Mouse (Mus musculus) T-helper 1 cell (primary cell): ENCODE results near the gene 9130213A22Rik.

ENCODE experiments used
- in situ Hi-C: fragments of 300-600 bp; cut with MboI, MseI; formaldehyde crosslinking; loops from one replicate; pipeline ENCODE4 v1.15.1; 2025; ENCODE audit warnings: high pct_unique_total_duplicates

Gene 9130213A22Rik

GRCm38 (mm10) chr11:69109032-69109900, 13.1 kb downstream of the 9130213A22Rik start:
- in situ Hi-C loops = loop anchor here (25.0 kb wide), 1 partner anchor 1128 kb away; the partner anchor contains the start of genes 0610010K14Rik, Bcl6b, Gm21988 and Rnasek

- in situ Hi-C loops = loop anchor here (25.0 kb wide), 1 partner anchor 1129 kb away; the partner anchor contains the start of genes 0610010K14Rik, Bcl6b, Gm21988 and Rnasek
These were observed 14.2 kb downstream of the 9130213A22Rik start for GRCm38 (mm10) chr11:69108223-69108622.

GRCm38 (mm10) chr11:69107676-69108075, 14.7 kb downstream of the 9130213A22Rik start:
- in situ Hi-C loops = loop anchor here (25.0 kb wide), 1 partner anchor 1130 kb away; the partner anchor contains the start of genes 0610010K14Rik, Bcl6b, Gm21988 and Rnasek

GRCm38 (mm10) chr11:69106842-69107241, 15.5 kb downstream of the 9130213A22Rik start:
- in situ Hi-C loops = loop anchor here (25.0 kb wide), 1 partner anchor 1130 kb away; the partner anchor contains the start of genes 0610010K14Rik, Bcl6b, Gm21988 and Rnasek

DNA sequence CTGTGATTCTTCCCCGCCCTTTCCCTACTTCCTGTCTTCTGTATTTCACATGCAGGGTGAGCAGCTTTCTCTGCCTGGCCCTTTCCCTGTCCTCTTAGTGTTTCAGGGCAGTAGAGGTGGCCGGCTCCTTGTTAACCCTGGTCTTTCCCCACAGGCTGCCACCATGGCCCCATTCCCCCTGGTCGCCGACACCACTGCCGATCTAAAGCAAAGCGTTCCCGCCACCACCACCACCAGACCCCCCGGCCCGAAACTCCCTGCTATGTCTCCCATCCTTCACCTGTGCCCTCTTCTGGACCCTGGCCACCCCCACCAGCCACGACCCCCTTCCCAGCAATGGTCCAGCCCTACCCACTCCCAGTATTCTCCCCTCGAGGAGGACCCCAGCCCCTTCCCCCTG, 16.1 kb downstream of the 9130213A22Rik start:
- in situ Hi-C loops = loop anchor here (25.0 kb wide), 1 partner anchor 1131 kb away; the partner anchor contains the start of genes 0610010K14Rik, Bcl6b, Gm21988 and Rnasek

DNA sequence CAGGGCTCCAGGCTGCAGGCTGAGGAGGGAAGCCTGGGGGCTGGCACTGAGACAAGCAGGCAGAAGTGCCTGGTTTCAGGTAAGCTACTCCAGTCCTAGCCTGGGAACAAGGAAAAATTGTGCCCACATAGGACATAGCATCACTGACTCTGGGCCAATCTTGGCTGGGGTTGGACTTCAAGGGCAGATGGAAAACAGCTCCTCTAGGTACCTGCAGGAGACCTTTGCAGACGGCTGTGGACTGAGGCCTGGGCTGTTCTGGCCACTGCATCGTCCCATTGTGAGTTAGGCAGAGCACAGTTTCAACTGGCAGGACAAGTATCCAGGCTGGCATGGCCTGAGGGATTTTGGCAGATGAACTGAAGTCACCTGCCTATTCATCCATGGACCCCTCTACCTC, 16.6 kb downstream of the 9130213A22Rik start:
- in situ Hi-C loops = loop anchor here (25.0 kb wide), 1 partner anchor 1132 kb away; the partner anchor contains the start of genes 0610010K14Rik, Bcl6b, Gm21988 and Rnasek

DNA sequence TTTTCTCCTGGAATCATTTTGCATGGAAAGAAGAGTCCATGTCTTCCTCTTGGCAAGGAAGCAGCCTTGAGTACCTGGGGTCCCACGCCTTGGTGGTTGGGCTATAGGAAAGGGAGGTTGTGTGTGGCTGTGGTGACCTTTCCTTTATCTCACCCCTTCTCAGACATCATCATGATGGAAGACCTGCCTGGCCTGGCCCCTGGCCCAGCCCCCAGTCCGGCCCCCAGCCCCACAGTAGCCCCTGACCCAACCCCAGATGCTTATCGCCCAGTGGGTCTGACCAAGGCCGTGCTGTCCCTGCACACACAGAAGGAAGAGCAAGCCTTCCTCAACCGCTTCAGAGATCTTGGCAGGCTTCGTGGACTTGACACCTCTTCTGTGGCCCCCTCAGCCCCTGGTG, 17.2 kb downstream of the 9130213A22Rik start:
- in situ Hi-C loops = loop anchor here (25.0 kb wide), 1 partner anchor 1132 kb away; the partner anchor contains the start of genes 0610010K14Rik, Bcl6b, Gm21988 and Rnasek

- in situ Hi-C loops = loop anchor here (25.0 kb wide), 1 partner anchor 1133 kb away; the partner anchor contains the start of genes 0610010K14Rik, Bcl6b, Gm21988 and Rnasek
These were observed 17.9 kb downstream of the 9130213A22Rik start for GRCm38 (mm10) chr11:69104487-69104886.

GRCm38 (mm10) chr11:69103531-69104435, 18.6 kb downstream of the 9130213A22Rik start:
- in situ Hi-C loops = loop anchor here (25.0 kb wide), 1 partner anchor 1134 kb away; the partner anchor contains the start of genes 0610010K14Rik, Bcl6b, Gm21988 and Rnasek

DNA sequence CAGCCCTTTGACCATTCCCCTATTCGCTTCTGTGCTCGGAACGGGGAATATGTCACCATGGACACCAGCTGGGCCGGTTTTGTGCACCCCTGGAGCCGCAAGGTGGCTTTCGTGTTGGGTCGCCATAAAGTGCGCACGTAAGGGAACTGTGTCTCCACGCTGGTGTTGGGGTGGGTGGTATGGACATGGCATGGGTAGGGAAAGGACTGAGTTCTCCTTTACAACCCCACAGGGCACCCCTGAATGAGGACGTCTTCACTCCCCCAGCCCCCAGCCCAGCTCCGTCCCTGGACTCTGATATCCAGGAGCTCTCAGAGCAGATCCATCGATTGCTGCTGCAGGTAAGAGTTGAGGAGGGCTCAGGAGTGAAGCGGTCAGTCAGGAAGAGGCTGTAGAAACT, 19.3 kb downstream of the 9130213A22Rik start:
- in situ Hi-C loops = loop anchor here (25.0 kb wide), 1 partner anchor 1134 kb away; the partner anchor contains the start of genes 0610010K14Rik, Bcl6b, Gm21988 and Rnasek

- in situ Hi-C loops = loop anchor here (25.0 kb wide), 1 partner anchor 1135 kb away; the partner anchor contains the start of genes 0610010K14Rik, Bcl6b, Gm21988 and Rnasek
These were observed 20.0 kb downstream of the 9130213A22Rik start for GRCm38 (mm10) chr11:69102403-69102725.

DNA sequence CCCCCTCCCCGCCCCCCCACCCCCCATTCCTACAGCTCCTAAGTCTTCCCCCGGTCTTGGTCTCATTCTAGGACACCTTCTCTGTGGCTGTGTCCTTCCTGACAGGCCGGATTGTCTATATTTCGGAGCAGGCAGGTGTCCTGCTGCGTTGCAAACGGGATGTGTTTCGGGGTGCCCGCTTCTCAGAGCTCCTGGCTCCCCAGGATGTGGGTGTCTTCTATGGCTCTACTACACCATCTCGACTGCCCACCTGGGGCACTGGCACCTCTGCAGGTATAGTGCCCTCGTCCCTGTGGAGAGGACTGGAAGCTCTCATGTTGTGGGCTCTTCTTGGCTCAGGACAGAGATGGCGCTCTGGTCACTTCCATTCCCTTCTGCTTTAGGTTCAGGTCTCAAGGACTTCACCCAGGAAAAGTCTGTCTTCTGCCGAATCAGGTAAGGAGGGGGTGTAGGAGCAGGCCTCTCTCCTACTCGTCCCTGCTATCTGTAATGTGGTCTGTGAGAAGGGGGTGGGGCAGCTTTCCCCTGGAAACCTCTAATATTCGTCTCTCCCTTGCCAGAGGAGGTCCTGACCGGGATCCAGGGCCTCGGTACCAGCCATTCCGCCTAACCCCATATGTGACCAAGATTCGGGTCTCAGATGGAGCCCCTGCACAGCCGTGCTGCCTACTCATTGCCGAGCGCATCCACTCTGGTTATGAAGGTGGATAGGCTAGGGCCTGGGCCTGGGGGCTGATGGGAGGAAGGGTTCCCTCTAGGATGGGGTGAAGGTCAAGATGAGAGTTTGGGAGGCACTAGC, 20.6 kb downstream of the 9130213A22Rik start:
- in situ Hi-C loops = loop anchor here (25.0 kb wide), 1 partner anchor 1135 kb away; the partner anchor contains the start of genes 0610010K14Rik, Bcl6b, Gm21988 and Rnasek

DNA sequence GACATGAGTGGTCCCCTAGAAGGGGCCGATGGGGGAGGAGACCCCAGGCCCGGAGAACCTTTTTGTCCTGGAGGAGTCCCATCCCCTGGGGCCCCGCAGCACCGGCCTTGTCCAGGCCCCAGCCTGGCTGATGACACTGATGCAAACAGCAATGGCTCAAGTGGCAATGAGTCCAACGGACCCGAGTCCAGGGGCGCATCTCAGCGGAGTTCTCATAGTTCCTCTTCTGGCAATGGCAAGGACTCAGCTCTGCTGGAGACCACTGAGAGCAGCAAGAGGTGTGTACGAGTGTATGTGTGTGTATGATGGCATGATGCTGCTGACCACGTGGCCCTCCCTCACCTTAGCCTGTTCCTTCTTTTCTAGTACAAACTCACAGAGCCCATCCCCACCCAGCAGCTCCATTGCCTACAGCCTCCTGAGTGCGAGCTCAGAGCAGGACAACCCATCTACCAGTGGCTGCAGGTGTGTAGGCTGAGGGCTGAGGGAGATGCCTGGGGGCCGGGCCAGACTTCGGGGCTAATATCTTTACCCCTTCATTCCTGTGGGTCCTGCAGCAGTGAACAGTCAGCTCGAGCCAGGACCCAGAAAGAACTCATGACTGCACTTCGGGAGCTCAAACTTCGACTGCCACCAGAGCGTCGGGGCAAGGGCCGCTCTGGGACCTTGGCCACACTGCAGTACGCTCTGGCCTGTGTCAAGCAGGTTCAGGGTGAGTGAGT, 21.6 kb downstream of the 9130213A22Rik start:
- in situ Hi-C loops = loop anchor here (25.0 kb wide), 1 partner anchor 1137 kb away; the partner anchor contains the start of genes 0610010K14Rik, Bcl6b, Gm21988 and Rnasek

GRCm38 (mm10) chr11:69099915-69100345, 22.5 kb downstream of the 9130213A22Rik start:
- in situ Hi-C loops = loop anchor here (10.0 to 25.0 kb wide), 3 partner anchors 665 to 1137 kb away; partner anchors contain the start of genes 0610010K14Rik, Bcl6b, Ctdnep1 and Elp5

DNA sequence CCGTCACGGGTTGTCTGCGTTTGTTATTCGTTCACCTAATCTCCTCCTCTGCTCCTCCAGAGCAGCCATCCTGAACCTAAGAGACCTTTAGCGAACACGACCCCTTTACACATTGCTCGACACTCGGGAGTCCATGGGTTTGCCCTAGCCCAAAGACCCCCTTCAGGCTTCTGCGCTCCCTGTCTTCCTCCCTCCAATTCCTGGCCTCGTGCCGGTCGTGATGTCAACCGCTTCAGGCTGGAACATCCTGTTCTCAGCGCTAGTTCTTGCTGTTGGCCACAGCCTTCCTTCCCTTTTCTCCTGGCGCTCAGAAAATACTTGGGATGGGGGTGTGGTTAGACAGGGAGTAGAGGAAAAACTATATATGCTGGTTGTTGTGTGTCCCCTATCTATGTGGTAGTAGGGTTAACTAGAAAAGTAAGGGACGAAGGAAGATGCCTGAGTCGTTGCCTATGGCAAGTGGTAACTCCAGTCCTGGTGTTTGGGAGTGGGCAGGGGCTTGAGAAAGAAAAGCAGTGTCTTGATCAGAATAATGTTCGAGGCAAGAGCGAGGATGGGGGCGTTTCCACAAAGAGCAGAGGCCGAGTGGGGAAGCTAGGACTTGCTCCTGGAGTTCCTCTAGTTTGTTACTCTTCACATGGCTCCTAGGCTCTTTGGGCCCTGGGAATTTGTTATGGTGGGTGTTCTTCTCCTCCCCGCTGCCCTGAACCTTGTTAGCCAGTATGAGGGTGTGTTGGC, 23.0 kb downstream of the 9130213A22Rik start:
- in situ Hi-C loops = loop anchor here (10.0 kb wide), 2 partner anchors 665 to 885 kb away; partner anchors contain the start of genes Ctdnep1, Elp5 and Pik3r5

DNA sequence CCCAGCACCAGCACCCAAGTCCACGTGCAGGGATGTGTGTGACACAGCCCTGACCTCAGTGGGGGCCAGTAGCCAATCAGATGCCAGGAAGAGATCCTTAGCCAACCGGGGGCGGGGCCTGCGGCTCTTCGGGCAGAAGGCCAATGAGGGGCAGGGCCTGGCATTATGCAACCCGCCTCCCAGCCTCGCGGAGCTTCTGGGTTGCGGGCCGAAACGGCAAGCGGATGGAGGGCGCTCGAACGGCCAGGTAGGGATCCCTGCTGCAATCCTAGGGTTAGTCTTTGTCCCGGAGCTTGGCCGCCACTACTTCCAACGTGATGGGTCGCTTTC, 23.7 kb downstream of the 9130213A22Rik start:
- in situ Hi-C loops = loop anchor here (10.0 kb wide), 2 partner anchors 664 to 886 kb away; partner anchors contain the start of genes Ctdnep1, Elp5 and Pik3r5

GRCm38 (mm10) chr11:69098039-69098761, 24.2 kb downstream of the 9130213A22Rik start:
- in situ Hi-C loops = loop anchor here (10.0 kb wide), 2 partner anchors 663 to 887 kb away; partner anchors contain the start of genes Ctdnep1, Elp5 and Pik3r5
